Mouse (Mus musculus): Measurements from ENCODE around the gene Sppl2b.

Gene Sppl2b

GRCm38 (mm10) chr10:80839848-80840247, 15.2 kb upstream of the Sppl2b start:
- in situ Hi-C loops (cut with MboI; ENCODE audit: low pct_unique_long_range_greater_than_20kb in 1 of 2, low sequenced_read_pairs in 2 of 2, unreplicated experiment in 1 of 2) = no loop called here

- in situ Hi-C loops (cut with MboI; ENCODE audit: low pct_unique_long_range_greater_than_20kb in 1 of 2, low sequenced_read_pairs in 2 of 2, unreplicated experiment in 1 of 2) = no loop called here
Observed at GRCm38 (mm10) chr10:80841685-80842084, 13.4 kb upstream of the Sppl2b start.

- in situ Hi-C loops (cut with MboI; ENCODE audit: low pct_unique_long_range_greater_than_20kb in 1 of 2, low sequenced_read_pairs in 2 of 2, unreplicated experiment in 1 of 2) = no loop called here
Observed at GRCm38 (mm10) chr10:80842334-80842733, 12.7 kb upstream of the Sppl2b start.

GRCm38 (mm10) chr10:80843087-80843930, 11.8 kb upstream of the Sppl2b start:
- in situ Hi-C loops (cut with MboI; ENCODE audit: low pct_unique_long_range_greater_than_20kb in 1 of 2, low sequenced_read_pairs in 2 of 2, unreplicated experiment in 1 of 2) = no loop called here

DNA sequence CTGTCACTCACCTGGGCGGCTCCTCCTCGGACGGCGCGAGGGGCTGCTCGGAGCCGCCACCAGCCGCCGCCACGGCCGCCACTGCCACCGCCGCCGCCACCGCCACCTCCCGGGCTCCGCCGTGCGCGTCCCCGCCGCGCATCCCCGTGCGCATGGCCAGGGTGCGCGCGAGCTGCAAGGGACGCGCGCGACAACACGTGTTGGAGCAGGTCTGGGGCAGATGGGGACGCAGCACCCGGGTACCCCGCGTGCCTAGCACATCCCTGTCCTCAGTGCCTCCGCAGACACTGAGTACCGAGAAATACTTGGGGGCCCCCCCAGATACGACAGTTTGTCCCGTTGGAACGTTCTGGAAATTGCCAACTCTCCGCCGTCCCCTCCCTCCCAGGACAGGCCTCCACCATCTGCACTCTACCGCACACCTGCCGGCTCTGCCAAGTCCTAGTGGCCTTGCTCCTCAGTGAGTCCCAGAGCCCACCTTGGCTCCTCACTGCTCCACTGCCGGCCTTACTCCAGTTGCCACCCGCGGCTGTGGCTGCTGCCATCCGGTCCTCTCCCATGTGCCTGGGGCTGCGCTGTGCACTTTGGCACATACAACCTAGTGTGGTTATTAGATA, 11.0 kb upstream of the Sppl2b start, which contains the start of gene Lingo3:
Gene Lingo3 (minus strand): TSS at position 109 of the 617 bp plus-strand sequence.
- in situ Hi-C loops (cut with MboI; ENCODE audit: low pct_unique_long_range_greater_than_20kb in 1 of 2, low sequenced_read_pairs in 2 of 2, unreplicated experiment in 1 of 2) = no loop called here

DNA sequence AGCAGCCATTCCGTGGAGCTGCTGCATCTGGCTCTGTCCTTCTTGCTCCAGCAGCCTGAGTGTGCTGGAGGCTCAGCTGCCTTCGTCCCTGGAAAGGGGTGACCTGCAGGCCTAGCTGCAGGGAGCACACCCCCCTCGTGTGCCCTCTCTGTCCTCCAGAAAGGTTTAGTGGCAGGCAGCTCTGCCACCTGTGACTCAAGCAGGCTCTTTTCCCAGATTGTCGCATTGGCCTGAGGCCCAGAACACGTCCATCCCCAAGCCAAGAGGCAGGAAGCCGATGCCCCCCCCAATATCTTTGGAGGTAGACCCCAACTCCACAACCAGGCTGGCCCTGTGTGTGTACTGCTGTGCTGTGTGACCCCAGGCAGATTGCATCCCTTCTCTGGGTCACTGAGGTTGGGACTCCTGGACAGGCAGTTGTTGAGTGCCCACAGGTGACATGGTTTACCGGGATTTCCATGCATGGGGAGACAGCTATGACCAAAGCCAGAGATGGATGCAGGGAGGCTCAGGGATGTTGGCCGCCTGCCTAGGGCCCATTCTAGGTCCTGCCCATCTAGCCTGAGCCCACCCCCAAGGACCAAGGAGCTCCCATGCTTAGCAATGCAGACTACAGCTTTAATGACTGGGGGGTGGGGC, 9.9 kb upstream of the Sppl2b start:
- in situ Hi-C loops (cut with MboI; ENCODE audit: low pct_unique_long_range_greater_than_20kb in 1 of 2, low sequenced_read_pairs in 2 of 2, unreplicated experiment in 1 of 2) = no loop called here

- in situ Hi-C loops (cut with MboI; ENCODE audit: low pct_unique_long_range_greater_than_20kb in 1 of 2, low sequenced_read_pairs in 2 of 2, unreplicated experiment in 1 of 2) = no loop called here
Observed at GRCm38 (mm10) chr10:80845732-80846131, 9.3 kb upstream of the Sppl2b start.

DNA sequence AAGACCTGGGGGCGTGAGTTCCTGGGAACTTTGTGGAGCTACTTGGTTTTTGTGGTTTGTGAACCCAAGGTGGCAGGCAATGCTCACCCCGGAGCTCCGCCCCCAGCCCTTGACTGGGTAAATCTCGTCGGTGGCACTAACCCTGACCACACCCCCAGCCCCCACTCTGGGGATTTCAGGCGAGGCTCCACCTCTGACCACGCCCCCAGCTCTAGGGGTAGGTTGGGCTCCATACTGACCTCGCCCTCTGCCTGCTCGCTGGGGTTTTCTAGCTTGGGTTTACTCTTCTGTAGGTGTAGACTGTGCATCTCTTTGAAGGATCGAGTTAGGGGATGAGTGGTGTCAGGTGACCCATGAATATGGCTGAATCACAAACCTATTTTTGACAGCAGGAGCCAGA, 6.5 kb upstream of the Sppl2b start:
- in situ Hi-C loops (cut with MboI; ENCODE audit: low pct_unique_long_range_greater_than_20kb in 1 of 2, low sequenced_read_pairs in 2 of 2, unreplicated experiment in 1 of 2) = no loop called here

DNA sequence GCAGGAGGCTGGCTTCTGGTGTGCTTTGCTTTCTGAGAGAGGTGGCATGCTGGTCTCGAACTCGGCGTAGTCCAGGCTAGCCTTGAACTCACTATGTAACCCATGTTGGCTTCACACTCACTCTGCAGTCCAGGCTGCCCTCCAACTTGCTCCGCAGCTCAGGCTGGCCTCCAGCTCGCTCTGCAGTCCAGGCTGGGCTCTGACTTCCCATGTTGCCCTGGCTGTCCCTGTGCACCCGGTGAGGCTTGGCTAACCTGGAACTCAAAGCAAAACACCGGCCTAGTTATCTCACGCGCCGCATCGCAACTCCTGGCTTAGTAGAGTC, 636 bp downstream of the Sppl2b start:
- in situ Hi-C loops (cut with MboI; ENCODE audit: low pct_unique_long_range_greater_than_20kb in 1 of 2, low sequenced_read_pairs in 2 of 2, unreplicated experiment in 1 of 2) = no loop called here

DNA sequence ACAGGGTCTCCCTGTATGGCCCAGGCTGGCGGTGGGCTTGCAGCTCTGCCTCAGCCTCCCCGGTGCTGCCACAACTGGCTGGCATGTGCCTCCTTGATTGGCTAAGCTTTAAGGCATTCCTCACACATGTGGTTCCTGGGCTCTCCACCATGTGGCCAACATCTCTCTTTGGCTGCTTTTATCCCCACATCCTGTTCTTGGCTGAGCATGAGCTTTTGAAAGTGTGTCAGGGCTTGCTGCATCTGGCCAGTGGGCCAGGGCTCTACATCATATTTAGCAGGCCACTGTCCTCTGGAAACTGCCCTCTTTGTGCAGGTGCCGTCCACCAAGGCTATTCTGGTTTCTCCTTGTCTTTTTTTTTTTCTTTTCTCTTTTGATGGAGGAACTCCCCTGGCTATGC, 1.2 kb downstream of the Sppl2b start:
- in situ Hi-C loops (cut with MboI; ENCODE audit: low pct_unique_long_range_greater_than_20kb in 1 of 2, low sequenced_read_pairs in 2 of 2, unreplicated experiment in 1 of 2) = no loop called here

DNA sequence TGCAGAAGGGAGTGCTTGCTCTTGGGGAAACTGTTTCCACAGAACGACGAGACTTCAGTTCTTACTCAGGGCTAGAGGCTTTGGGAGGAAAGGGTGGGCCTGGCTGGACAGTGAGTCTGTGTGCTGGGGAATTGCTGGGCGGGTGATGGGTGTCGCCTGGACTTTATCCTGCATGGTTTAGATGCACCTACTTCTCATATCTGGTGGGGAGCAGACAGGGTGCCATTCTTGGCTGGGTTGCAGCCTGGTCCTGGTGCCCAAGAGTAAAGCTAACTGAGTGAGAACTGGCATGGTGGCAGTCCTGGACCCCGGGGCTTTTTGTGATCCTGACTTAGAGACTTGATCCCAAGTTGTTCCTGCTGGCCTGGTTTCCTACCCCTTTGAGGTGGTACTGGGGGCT, 1.8 kb downstream of the Sppl2b start:
- in situ Hi-C loops (cut with MboI; ENCODE audit: low pct_unique_long_range_greater_than_20kb in 1 of 2, low sequenced_read_pairs in 2 of 2, unreplicated experiment in 1 of 2) = no loop called here

GRCm38 (mm10) chr10:80857386-80857785, 2.3 kb downstream of the Sppl2b start:
- in situ Hi-C loops (cut with MboI; ENCODE audit: low pct_unique_long_range_greater_than_20kb in 1 of 2, low sequenced_read_pairs in 2 of 2, unreplicated experiment in 1 of 2) = no loop called here

- in situ Hi-C loops (cut with MboI; ENCODE audit: low pct_unique_long_range_greater_than_20kb in 1 of 2, low sequenced_read_pairs in 2 of 2, unreplicated experiment in 1 of 2) = no loop called here
Observed at GRCm38 (mm10) chr10:80857848-80858247, 2.8 kb downstream of the Sppl2b start.

DNA sequence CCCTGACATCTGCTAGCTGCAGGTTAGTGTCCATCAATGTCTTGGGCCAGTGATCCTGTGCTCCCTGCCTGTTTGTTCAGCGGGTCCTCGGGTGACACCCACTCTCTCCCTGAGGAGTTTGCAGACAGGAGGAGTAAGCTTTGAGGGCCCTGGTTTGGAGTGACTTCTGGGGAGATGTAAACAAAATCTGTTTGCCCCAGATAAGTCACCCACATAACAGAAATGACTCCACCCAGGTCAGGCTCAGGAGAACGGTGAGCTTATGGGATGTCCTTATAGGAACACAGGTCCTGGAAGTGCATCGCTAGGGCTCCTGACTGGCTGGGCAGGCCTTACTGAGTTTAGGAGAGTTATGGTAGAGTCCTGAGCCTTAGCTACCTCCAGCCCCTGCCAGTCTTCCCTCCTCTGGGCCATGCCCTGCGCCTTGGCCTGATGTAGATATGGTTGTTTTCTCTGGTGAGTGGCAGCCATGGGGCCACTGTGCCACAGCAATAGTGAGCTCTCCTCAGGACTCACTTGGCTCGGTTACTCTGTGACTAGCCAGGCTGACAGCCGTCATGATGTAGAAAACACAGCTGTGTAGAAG, 3.4 kb downstream of the Sppl2b start:
- in situ Hi-C loops (cut with MboI; ENCODE audit: low pct_unique_long_range_greater_than_20kb in 1 of 2, low sequenced_read_pairs in 2 of 2, unreplicated experiment in 1 of 2) = no loop called here

- in situ Hi-C loops (cut with MboI; ENCODE audit: low pct_unique_long_range_greater_than_20kb in 1 of 2, low sequenced_read_pairs in 2 of 2, unreplicated experiment in 1 of 2) = no loop called here
Observed at GRCm38 (mm10) chr10:80862305-80862704, 7.2 kb downstream of the Sppl2b start.

- in situ Hi-C loops (cut with MboI; ENCODE audit: low pct_unique_long_range_greater_than_20kb in 1 of 2, low sequenced_read_pairs in 2 of 2, unreplicated experiment in 1 of 2) = no loop called here
Observed at GRCm38 (mm10) chr10:80864446-80864845, 9.4 kb downstream of the Sppl2b start.

GRCm38 (mm10) chr10:80870993-80871392, 15.9 kb downstream of the Sppl2b start:
- in situ Hi-C loops (cut with MboI; ENCODE audit: low pct_unique_long_range_greater_than_20kb in 1 of 2, low sequenced_read_pairs in 2 of 2, unreplicated experiment in 1 of 2) = loop anchor here in 1 of 2 experiments (10.0 kb wide), 1 partner anchor 126 kb away; the partner anchor contains the start of gene Ap3d1

DNA sequence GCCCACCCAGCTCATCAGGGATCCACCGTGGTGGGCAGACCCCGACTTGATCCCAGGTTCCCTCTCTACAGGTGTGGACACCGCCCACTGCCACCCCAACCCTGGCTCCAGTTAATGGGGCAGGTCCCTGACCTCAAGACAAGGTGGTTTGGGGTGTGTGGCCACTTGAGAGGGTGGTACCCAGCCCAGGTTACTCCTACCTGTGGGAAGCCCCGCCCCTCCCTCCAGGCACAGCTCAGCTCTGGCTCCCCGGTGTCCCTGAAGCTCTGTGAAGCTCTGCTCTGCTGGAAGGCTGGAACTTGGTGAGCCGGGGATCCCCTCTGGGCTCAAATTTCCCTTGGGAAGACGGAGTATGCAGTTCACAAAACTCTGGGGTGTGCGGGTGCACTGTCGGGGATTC, 16.5 kb downstream of the Sppl2b start, which contains the start of gene Tmprss9:
Gene Tmprss9 (plus strand): TSS at position 268 of the 400 bp plus-strand sequence.
- in situ Hi-C loops (cut with MboI; ENCODE audit: low pct_unique_long_range_greater_than_20kb in 1 of 2, low sequenced_read_pairs in 2 of 2, unreplicated experiment in 1 of 2) = loop anchor here in 1 of 2 experiments (10.0 kb wide), 1 partner anchor 127 kb away; the partner anchor contains the start of gene Ap3d1

GRCm38 (mm10) chr10:80874035-80874434, 19.0 kb downstream of the Sppl2b start:
- in situ Hi-C loops (cut with MboI; ENCODE audit: low pct_unique_long_range_greater_than_20kb in 1 of 2, low sequenced_read_pairs in 2 of 2, unreplicated experiment in 1 of 2) = loop anchor here in 1 of 2 experiments (10.0 kb wide), 1 partner anchor 129 kb away; the partner anchor contains the start of gene Ap3d1
